Mouse (Mus musculus): ENCODE data around the gene St6galnac6. TPM values are rescaled to one million over a fixed set of nuclear protein-coding genes. Genes with fewer than 3 reads are reported as not detected.

St6galnac6 gene
- total RNA-seq, 2 experiments from 2014 or later, result 134 to 142 TPM

- DNase-seq (ENCODE audit: low spot score in 2 of 2), result no peak
Measured at GRCm38 (mm10) chr2:32634277-32635105, 35.0 kb downstream of the St6galnac6 start.

- DNase-seq (ENCODE audit: low spot score in 2 of 2), result no peak
Measured at GRCm38 (mm10) chr2:32636617-32637016, 37.1 kb downstream of the St6galnac6 start.

- no peak for DNase-seq (ENCODE audit: low spot score in 2 of 2)
Measured at GRCm38 (mm10) chr2:32637778-32638281, 38.3 kb downstream of the St6galnac6 start.

GRCm38 (mm10) chr2:32639632-32640031 lies 40.1 kb downstream of the St6galnac6 start:
- no peak for DNase-seq (ENCODE audit: low spot score in 2 of 2)

GRCm38 (mm10) chr2:32640550-32641051 lies 41.1 kb downstream of the St6galnac6 start:
- no peak for DNase-seq (ENCODE audit: low spot score in 2 of 2)

- no peak for DNase-seq (ENCODE audit: low spot score in 2 of 2)
Measured at GRCm38 (mm10) chr2:32641810-32642209, 42.3 kb downstream of the St6galnac6 start.

GRCm38 (mm10) chr2:32642813-32643212 lies 43.3 kb downstream of the St6galnac6 start:
- no peak for DNase-seq (ENCODE audit: low spot score in 2 of 2)

- no peak for DNase-seq (ENCODE audit: low spot score in 2 of 2)
Measured at GRCm38 (mm10) chr2:32644083-32644482, 44.6 kb downstream of the St6galnac6 start.

GRCm38 (mm10) chr2:32644799-32645475 lies 45.4 kb downstream of the St6galnac6 start:
- DNase-seq (ENCODE audit: low spot score in 2 of 2), result no peak

GRCm38 (mm10) chr2:32645647-32646046 lies 46.1 kb downstream of the St6galnac6 start:
- DNase-seq (ENCODE audit: low spot score in 2 of 2), result no peak

GRCm38 (mm10) chr2:32646379-32647056 lies 47.0 kb downstream of the St6galnac6 start, which contains the start of gene Eng:
Gene Eng (plus strand): TSS chr2:32646595.
- DNase-seq (ENCODE audit: low spot score in 2 of 2), result no peak

GRCm38 (mm10) chr2:32647366-32647765 lies 47.9 kb downstream of the St6galnac6 start:
- no peak for DNase-seq (ENCODE audit: low spot score in 2 of 2)

- no peak for DNase-seq (ENCODE audit: low spot score in 2 of 2)
Measured at GRCm38 (mm10) chr2:32653764-32654163, 54.3 kb downstream of the St6galnac6 start.

- no peak for DNase-seq (ENCODE audit: low spot score in 2 of 2)
Measured at GRCm38 (mm10) chr2:32654743-32655393, 55.4 kb downstream of the St6galnac6 start.

- DNase-seq (ENCODE audit: low spot score in 2 of 2), result no peak
Measured at GRCm38 (mm10) chr2:32655394-32655744, 55.9 kb downstream of the St6galnac6 start.

GRCm38 (mm10) chr2:32655826-32656225 lies 56.3 kb downstream of the St6galnac6 start:
- no peak for DNase-seq (ENCODE audit: low spot score in 2 of 2)

- DNase-seq (ENCODE audit: low spot score in 2 of 2), result no peak
Measured at GRCm38 (mm10) chr2:32658873-32659272, 59.4 kb downstream of the St6galnac6 start.

GRCm38 (mm10) chr2:32661509-32662107 lies 62.1 kb downstream of the St6galnac6 start:
- DNase-seq (ENCODE audit: low spot score in 2 of 2), result no peak

GRCm38 (mm10) chr2:32662291-32662690 lies 62.8 kb downstream of the St6galnac6 start:
- no peak for DNase-seq (ENCODE audit: low spot score in 2 of 2)

- no peak for DNase-seq (ENCODE audit: low spot score in 2 of 2)
Measured at GRCm38 (mm10) chr2:32665345-32665744, 65.8 kb downstream of the St6galnac6 start.

- no peak for DNase-seq (ENCODE audit: low spot score in 2 of 2)
Measured at GRCm38 (mm10) chr2:32665853-32666252, 66.3 kb downstream of the St6galnac6 start.
